Mouse (Mus musculus) layer of hippocampus, adult 8-10 months (tissue): ENCODE data around the gene Usp1. TPM values are rescaled to one million over a fixed set of nuclear protein-coding genes. Genes with fewer than 3 reads are reported as not detected.
"Not testable (repeated sequence)": the region's sequence is repeated elsewhere in the genome, so short reads cannot be mapped to it uniquely, and the experiment has no call there.

Source experiments
- DNase-seq, 2 experiments: peaks; one replicate each; pipeline ENCODE4 v3.0.0; 2022; ENCODE audit warnings: low spot score in 2 of 2
- total RNA-seq, 4 experiments: library from RNA; stranded (reverse); gene quantifications; 2 replicates each; pipeline ENCODE4 v1.2.4; 2022

Gene Usp1
- total RNA-seq: 10 to 100 TPM; 25.5 to 29.2 (median 26.7) TPM

GRCm38 (mm10) chr4:98923568-98924070 lies at the start of gene Usp1:
TSS of gene Usp1 (plus strand) at chr4:98923810.
- peak in 1 of 2 experiments; percentile 79 for DNase-seq

GRCm38 (mm10) chr4:98882706-98883105 lies 40.9 kb upstream of the Usp1 start:
- DNase-seq: no peak

- no peak for DNase-seq
These were observed 37.2 kb upstream of the Usp1 start for GRCm38 (mm10) chr4:98886377-98886776.

GRCm38 (mm10) chr4:98887148-98887547 lies 36.5 kb upstream of the Usp1 start:
- DNase-seq: peak; percentile 11 to 35

GRCm38 (mm10) chr4:98910246-98910645 lies 13.4 kb upstream of the Usp1 start:
- no peak for DNase-seq

GRCm38 (mm10) chr4:98917724-98918123 lies 5.9 kb upstream of the Usp1 start:
- DNase-seq: no peak

GRCm38 (mm10) chr4:98918204-98918603 lies 5.4 kb upstream of the Usp1 start:
- DNase-seq: no peak

GRCm38 (mm10) chr4:98920896-98921295 lies 2.7 kb upstream of the Usp1 start:
- no peak for DNase-seq

GRCm38 (mm10) chr4:98922061-98922642 lies 1.5 kb upstream of the Usp1 start:
- no peak for DNase-seq

- DNase-seq: peak; percentile 98 to 99
These were observed 705 bp upstream of the Usp1 start for GRCm38 (mm10) chr4:98922643-98923567.

- DNase-seq: peak; percentile 13 to 28
These were observed 678 bp downstream of the Usp1 start for GRCm38 (mm10) chr4:98924071-98924905.

- DNase-seq: no peak
These were observed 1.2 kb downstream of the Usp1 start for GRCm38 (mm10) chr4:98924906-98925178.

GRCm38 (mm10) chr4:98925250-98925781 lies 1.7 kb downstream of the Usp1 start:
- no peak for DNase-seq

GRCm38 (mm10) chr4:98936036-98936435 lies 12.4 kb downstream of the Usp1 start:
- no peak for DNase-seq

- not testable (repeated sequence) for DNase-seq
These were observed 14.6 kb downstream of the Usp1 start for GRCm38 (mm10) chr4:98938210-98938609.

GRCm38 (mm10) chr4:98950563-98950962 lies 27.0 kb downstream of the Usp1 start:
- no peak for DNase-seq

- DNase-seq: no peak
These were observed 32.4 kb downstream of the Usp1 start for GRCm38 (mm10) chr4:98955986-98956385.

GRCm38 (mm10) chr4:98960243-98960642 lies 36.6 kb downstream of the Usp1 start:
- no peak for DNase-seq

- no peak for DNase-seq
These were observed 46.3 kb downstream of the Usp1 start for GRCm38 (mm10) chr4:98969946-98970345.

- DNase-seq: peak; percentile 17 to 31
These were observed 52.1 kb downstream of the Usp1 start for GRCm38 (mm10) chr4:98975741-98976140.

GRCm38 (mm10) chr4:98978288-98978687 lies 54.7 kb downstream of the Usp1 start:
- not testable (repeated sequence) for DNase-seq
